ENCODE assay signal across 8 mouse cellular contexts in genomic region chr10:80162716-80163299, GRCm38 (mm10). TPM values are rescaled to one million over a fixed set of nuclear protein-coding genes. Genes with fewer than 3 reads are reported as not detected.
A peak's percentile ranks its signal among the peaks of the same experiment; 100 is the strongest.
DNase-seq lines count a peak whose midpoint lies in the region; ATAC-seq and TF ChIP-seq lines count a peak whose summit lies in the region.
"Had no signal": no experiment of that assay in that cellular context is flagged by ENCODE, and none has a peak within 500 bp of the region (broad histone marks: within the 10 kb centered on the region; RNA-seq: fewer than 3 reads in every experiment).

No protein-coding gene starts in this region.

- peak overlapping the region; percentile 100 for H3K27ac ChIP-seq in kidney, embryonic 15.5 days
- H3K27ac ChIP-seq in ES-Bruce4 (ENCODE audit: insufficient read depth, low read length) = 0 out of 2 replicates have a peak overlapping the region, but pooled peaks have one; percentile 3
- H3K27ac ChIP-seq in limb, embryonic 13.5 days = no peak overlapping the region

- no peak for DNase-seq in kidney, adult 18-20 months
- peak; percentile 15 for DNase-seq in MN1 (ENCODE audit: low spot score)
- DNase-seq in cerebellum, postnatal 14 days = no peak
- no peak for DNase-seq in cerebellum, postnatal 10 days

- H3K36me3 ChIP-seq in kidney, embryonic 15.5 days = no peaks in the 10 kb centered on the region
- no peaks in the 10 kb centered on the region for H3K36me3 ChIP-seq in ES-Bruce4 (ENCODE audit: control insufficient read depth, insufficient read depth, low read length, poor library complexity, severe bottlenecking)
- no peaks in the 10 kb centered on the region for H3K36me3 ChIP-seq in limb, embryonic 13.5 days
- H3K36me3 ChIP-seq: hindbrain, embryonic 15.5 days had no signal

- no peak for TF ChIP-seq CTCF in ES-Bruce4 (IDR thresholded peaks at IDR 0.05; ENCODE audit: low read depth, low read length)

- H3K4me2 ChIP-seq in kidney, embryonic 15.5 days = peak overlapping the region; percentile 80; the same call in 1 of the 2 replicates
- peak overlapping the region; percentile 1; the same call in 1 of the 2 replicates for H3K4me2 ChIP-seq in limb, embryonic 13.5 days (replicated peaks)
- H3K4me2 ChIP-seq: hindbrain, embryonic 15.5 days had no signal

- peaks cover 90% of the 10 kb centered on the region for H3K4me1 ChIP-seq in kidney, embryonic 15.5 days
- H3K4me1 ChIP-seq in ES-Bruce4 (ENCODE audit: control insufficient read depth, insufficient read depth, low read length) = peaks cover 12% of the 10 kb centered on the region
- H3K4me1 ChIP-seq in limb, embryonic 13.5 days = peaks cover 79% of the 10 kb centered on the region

- no peak for TF ChIP-seq EP300 in ES-Bruce4 (IDR thresholded peaks at IDR 0.05; ENCODE audit: insufficient read depth, low read depth, low read length)

- H3K27me3 ChIP-seq in kidney, embryonic 15.5 days = no peaks in the 10 kb centered on the region
- no peaks in the 10 kb centered on the region for H3K27me3 ChIP-seq in ES-Bruce4 (ENCODE audit: control insufficient read depth, insufficient read depth, low read length, poor library complexity, severe bottlenecking)
- no peaks in the 10 kb centered on the region for H3K27me3 ChIP-seq in limb, embryonic 13.5 days
- H3K27me3 ChIP-seq: hindbrain, embryonic 15.5 days had no signal

- H3K9me3 ChIP-seq in kidney, embryonic 15.5 days (replicated peaks) = no peaks in the 10 kb centered on the region
- H3K9me3 ChIP-seq in ES-Bruce4 (replicated peaks; ENCODE audit: control insufficient read depth, insufficient read depth, low read length, poor library complexity, severe bottlenecking) = no peaks in the 10 kb centered on the region
- H3K9me3 ChIP-seq in limb, embryonic 13.5 days = no peaks in the 10 kb centered on the region
- H3K9me3 ChIP-seq: hindbrain, embryonic 15.5 days had no signal

- H3K4me3 ChIP-seq in kidney, embryonic 15.5 days (replicated peaks) = no peak overlapping the region
- no peak overlapping the region for H3K4me3 ChIP-seq in ES-Bruce4 (ENCODE audit: low read depth, low read length)
- no peak overlapping the region for H3K4me3 ChIP-seq in limb, embryonic 13.5 days
- H3K4me3 ChIP-seq: hindbrain, embryonic 15.5 days had no signal

- no peak for ATAC-seq in kidney, embryonic 15.5 days (replicated peaks; ENCODE audit: low FRiP score)
- no peak for ATAC-seq in limb, embryonic 13.5 days (ENCODE audit: low FRiP score, low read depth)

- 54% methylated on average over 6 of the region's 6 CpGs for WGBS in kidney, embryonic 15.5 days
- 66% methylated on average over 6 of the region's 6 CpGs for WGBS in limb, embryonic 13.5 days

- no peak overlapping the region for H3K9ac ChIP-seq in kidney, embryonic 15.5 days
- no peak overlapping the region for H3K9ac ChIP-seq in ES-Bruce4 (ENCODE audit: low read depth, poor library complexity, severe bottlenecking)
- no peak overlapping the region for H3K9ac ChIP-seq in limb, embryonic 13.5 days
- H3K9ac ChIP-seq: hindbrain, embryonic 15.5 days had no signal

- no peak for TF ChIP-seq POLR2A in ES-Bruce4 (IDR thresholded peaks at IDR 0.05; ENCODE audit: insufficient read depth, low read length)

RNA-seq across cellular contexts. Expression of gene Cirbp, which starts 3.0 kb away (rescaled TPM):
- polyA plus RNA-seq in kidney, embryonic 15.5 days (2015; fragmentation: Nextera tagmentation; extraction: Ambion mirVana) = 95.1 and 111 TPM in 2 replicates
- 51.9 and 58.2 TPM in 2 replicates for polyA plus RNA-seq in ES-Bruce4 (2011; ENCODE audit: insufficient read depth, insufficient read length, low read depth, missing spikeins)
- 149 and 194 TPM in 2 replicates for polyA plus RNA-seq in limb, embryonic 13.5 days (2015; fragmentation: Nextera tagmentation; extraction: Ambion mirVana)

RNA-seq across cellular contexts. Expression of gene 1600002K03Rik, which starts 9.9 kb away (rescaled TPM):
- polyA plus RNA-seq in kidney, embryonic 15.5 days (2015; fragmentation: Nextera tagmentation; extraction: Ambion mirVana) = 11.2 and 13.2 TPM in 2 replicates
- polyA plus RNA-seq in ES-Bruce4 (2011; ENCODE audit: insufficient read depth, insufficient read length, low read depth, missing spikeins) = 7.6 and 7.7 TPM in 2 replicates
- polyA plus RNA-seq in limb, embryonic 13.5 days (2015; fragmentation: Nextera tagmentation; extraction: Ambion mirVana) = 9.7 and 11.0 TPM in 2 replicates

RNA-seq across cellular contexts. Expression of gene Midn, which starts 14.7 kb away (rescaled TPM):
- 18.8 and 19.5 TPM in 2 replicates for polyA plus RNA-seq in kidney, embryonic 15.5 days (2015; fragmentation: Nextera tagmentation; extraction: Ambion mirVana)
- polyA plus RNA-seq in ES-Bruce4 (2011; ENCODE audit: insufficient read depth, insufficient read length, low read depth, missing spikeins) = 67.4 and 73.2 TPM in 2 replicates
- 22.9 and 23.2 TPM in 2 replicates for polyA plus RNA-seq in limb, embryonic 13.5 days (2015; fragmentation: Nextera tagmentation; extraction: Ambion mirVana)

RNA-seq across cellular contexts. Expression of gene Efna2, which starts 16.5 kb away (rescaled TPM):
- 15.4 and 17.0 TPM in 2 replicates for polyA plus RNA-seq in kidney, embryonic 15.5 days (2015; fragmentation: Nextera tagmentation; extraction: Ambion mirVana)
- polyA plus RNA-seq in ES-Bruce4 (2011; ENCODE audit: insufficient read depth, insufficient read length, low read depth, missing spikeins) = 7.2 and 11.2 TPM in 2 replicates
- polyA plus RNA-seq in limb, embryonic 13.5 days (2015; fragmentation: Nextera tagmentation; extraction: Ambion mirVana) = 39.5 and 40.4 TPM in 2 replicates

RNA-seq across cellular contexts. Expression of gene Cbarp, which starts 22.2 kb away (rescaled TPM):
- 5.7 and 6.1 TPM in 2 replicates for polyA plus RNA-seq in kidney, embryonic 15.5 days (2015; fragmentation: Nextera tagmentation; extraction: Ambion mirVana)
- polyA plus RNA-seq in ES-Bruce4 (2011; ENCODE audit: insufficient read depth, insufficient read length, low read depth, missing spikeins) = 29.8 and 33.4 TPM in 2 replicates
- 7.4 and 8.1 TPM in 2 replicates for polyA plus RNA-seq in limb, embryonic 13.5 days (2015; fragmentation: Nextera tagmentation; extraction: Ambion mirVana)
